Mouse (Mus musculus) layer of hippocampus, adult 18-20 months (tissue): ENCODE measurements around the gene Wdr20rt. TPM values are rescaled to one million over a fixed set of nuclear protein-coding genes. Genes with fewer than 3 reads are reported as not detected.

Experiments used
- total RNA-seq, 2 experiments: library from RNA; stranded (reverse); gene quantifications; 2 replicates each; pipeline ENCODE4 v1.2.3; 2021

The Wdr20rt gene
- total RNA-seq, 2 experiments from 2014 or later: 0.25 TPM; not detected in 1

Other genes starting within 250 kb of the Wdr20rt start
- gene Prpf39, start 189.2 kb upstream of the Wdr20rt start, total RNA-seq: 10 to 100 TPM; 39.5 to 39.6 TPM
- 100 to 1,000 TPM; 140 to 149 TPM for gene Fkbp3, start 151.5 kb upstream of the Wdr20rt start, total RNA-seq
- gene Fancm, start 149.9 kb upstream of the Wdr20rt start, total RNA-seq: 10 to 100 TPM; 11.0 TPM
- under 1 TPM; 0.13 to 0.47 TPM for gene Mis18bp1, start 52.9 kb upstream of the Wdr20rt start, total RNA-seq